Mouse (Mus musculus) kidney, postnatal 10 days (tissue): Measurements from ENCODE around the gene Lztr1.

Source experiments
- DNase-seq: peaks from one replicate; pipeline ENCODE4 v3.0.0; 2021; ENCODE audit warnings: mixed read lengths

Lztr1 gene

DNA sequence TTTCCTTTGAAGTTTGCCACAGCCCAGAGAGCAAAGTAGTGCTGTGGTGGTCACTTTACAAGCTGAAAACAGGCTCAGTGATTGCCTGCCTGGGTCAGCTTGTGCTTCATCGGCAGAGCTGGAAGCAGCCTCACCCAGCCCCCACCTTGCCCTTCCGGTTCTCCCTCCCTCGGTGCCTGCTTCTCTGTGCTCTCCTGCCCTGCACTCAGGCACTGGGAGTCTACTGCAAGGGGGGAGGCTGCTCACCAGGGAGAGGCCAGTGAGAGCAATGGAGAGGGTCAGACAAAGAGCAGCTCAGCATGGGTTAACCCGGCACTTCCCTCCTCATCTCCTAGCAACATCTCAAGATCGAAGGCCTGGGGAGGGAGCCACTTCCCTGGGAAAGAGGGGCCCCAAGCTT lies 50.3 kb downstream of the Lztr1 start:
- DNase-seq: peak; percentile 19

DNA sequence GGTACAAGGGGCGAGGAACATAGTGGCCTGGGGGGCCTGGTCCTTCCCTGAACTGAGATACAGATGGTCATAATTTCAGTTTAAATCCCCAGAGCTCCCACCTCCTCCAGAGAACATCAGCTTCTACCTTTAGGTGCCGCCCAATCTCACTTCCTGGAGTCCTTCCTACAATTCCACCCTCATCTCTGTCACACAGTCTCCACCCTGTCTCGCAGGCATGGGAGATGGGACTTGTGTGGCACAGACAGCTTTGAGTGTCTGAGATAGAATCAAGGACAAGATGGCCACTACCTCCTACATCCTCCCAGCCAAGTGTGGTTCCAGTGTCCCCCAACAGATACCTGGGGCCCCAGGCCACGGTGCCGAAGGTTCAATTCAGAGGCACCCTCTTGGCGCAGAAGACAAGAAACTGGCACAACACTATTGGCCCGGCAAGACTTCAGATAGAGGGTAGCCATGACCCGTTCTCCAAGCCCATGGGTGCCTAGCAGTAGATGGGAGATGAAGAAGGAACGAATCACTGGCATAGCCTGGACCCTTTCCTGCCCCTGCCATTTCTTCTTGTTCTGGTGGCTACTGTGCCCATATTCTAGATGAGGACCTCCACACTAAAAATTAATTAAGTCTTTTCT lies 51.0 kb downstream of the Lztr1 start:
- peak; percentile 3 for DNase-seq

DNA sequence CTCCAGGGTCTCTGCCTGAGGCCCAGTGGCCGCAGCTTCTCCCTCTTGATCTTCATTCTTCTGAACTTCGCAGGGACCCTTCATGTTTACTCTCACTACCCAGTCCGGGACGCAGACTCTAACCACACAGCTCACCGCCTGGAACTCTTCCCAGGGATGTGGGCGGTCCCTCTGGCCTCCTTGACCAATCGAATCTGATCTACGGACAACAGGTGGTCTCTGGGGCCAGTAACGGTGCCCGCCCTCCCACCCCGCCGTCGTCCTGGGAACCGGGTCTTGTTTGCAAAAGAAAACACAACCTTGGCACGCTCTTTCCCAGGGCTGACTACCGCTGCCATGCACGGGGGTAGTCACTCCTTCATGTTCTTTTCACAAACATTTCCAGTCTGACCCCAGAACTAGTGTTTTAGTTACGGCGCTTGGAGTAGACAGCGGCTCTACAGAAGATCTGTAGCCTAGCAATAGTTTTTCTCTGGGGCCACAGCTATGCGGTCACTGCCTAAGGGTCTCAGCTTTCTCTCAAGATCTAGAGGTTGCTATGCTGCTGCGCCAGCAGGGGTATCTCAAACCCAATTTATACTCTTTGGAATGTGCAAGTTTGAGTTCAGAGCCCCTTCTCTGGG lies 52.8 kb downstream of the Lztr1 start, which contains the start of gene Lrrc74b:
TSS of gene Lrrc74b (minus strand) at position 120 of the 623 bp plus-strand sequence.
- peak; percentile 75 for DNase-seq

DNA sequence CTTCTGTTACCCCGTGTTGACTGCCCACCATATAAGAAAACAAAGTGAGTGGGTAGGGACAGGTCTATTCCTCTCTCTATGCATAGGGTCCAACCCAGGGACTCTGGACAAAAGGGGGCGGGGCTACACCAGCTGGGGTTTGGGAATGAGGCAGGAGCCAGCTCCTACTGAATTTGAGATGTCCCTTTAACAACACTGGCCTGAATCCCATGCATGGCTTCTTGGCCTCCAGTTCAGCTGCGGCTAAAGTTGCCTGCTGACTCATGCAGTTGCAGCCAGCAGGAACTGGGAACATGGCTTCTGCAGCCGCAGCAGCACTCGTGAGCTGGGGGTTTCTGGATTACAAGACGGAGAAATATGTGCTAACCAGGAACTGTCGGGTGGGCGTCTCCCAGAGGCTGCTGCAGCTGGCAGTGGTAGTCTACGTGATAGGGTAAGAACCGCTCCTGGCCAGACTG lies 53.3 kb downstream of the Lztr1 start, which contains the start of gene P2rx6:
TSS of gene P2rx6 (plus strand) at position 135 of the 458 bp plus-strand sequence.
- peak; percentile 73 for DNase-seq

DNA sequence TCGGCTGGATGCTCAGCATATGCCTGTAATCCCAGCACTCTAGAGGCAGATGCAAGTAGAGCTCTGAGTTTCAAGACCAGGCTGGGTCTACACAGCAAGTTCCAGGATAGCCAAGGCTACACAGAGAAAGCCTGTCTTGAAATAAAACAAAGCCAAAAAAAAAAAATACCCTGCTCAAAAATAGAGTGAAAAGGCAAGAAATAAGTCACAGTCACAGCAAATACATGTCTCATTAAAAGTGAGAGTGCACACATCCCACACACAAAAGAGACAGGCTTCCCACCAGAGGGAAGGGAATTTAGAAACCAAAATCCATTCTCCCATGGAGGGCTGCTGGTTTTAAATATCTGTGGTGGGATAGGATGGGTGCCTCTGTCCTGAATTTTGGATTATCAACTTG lies 55.1 kb downstream of the Lztr1 start:
- DNase-seq: no peak

DNA sequence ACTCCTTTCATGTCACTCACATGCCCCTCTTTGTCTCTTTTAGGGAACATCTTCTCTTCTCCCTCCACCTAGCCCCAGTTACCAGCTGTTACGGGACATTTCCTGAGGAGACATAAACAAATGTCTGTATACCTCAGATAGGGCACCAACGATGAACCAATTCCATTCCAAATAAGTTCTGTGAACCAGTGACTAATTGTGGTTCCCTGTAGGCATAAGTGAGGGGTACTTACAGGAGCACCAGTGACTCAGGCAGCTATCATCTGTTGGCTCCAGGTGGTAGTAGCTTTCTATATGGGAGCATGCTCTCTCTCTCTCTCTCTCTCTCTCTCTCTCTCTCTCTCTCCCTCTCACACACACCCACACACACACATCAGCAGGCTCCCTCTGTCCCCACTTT lies 55.7 kb downstream of the Lztr1 start:
- DNase-seq: no peak

DNA sequence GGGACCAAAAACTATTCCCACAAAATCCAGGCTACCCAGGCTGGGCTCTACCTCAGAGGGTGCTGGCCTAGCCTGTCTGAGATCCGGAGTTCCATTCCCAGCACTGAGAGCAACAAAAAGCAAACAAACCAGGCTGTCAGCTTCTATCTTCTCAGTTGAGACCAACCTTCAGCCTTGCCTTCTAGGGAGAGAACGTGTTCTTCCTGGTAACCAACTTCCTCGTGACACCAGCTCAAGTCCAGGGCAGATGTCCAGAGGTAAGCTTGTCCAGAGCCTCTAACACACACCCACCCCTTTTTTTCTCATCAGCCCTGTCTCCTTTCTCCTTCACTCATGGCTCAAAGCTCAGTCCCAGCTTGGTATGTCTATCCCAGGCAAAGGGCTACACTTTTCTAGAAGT lies 56.3 kb downstream of the Lztr1 start:
- DNase-seq: peak; percentile 1

DNA sequence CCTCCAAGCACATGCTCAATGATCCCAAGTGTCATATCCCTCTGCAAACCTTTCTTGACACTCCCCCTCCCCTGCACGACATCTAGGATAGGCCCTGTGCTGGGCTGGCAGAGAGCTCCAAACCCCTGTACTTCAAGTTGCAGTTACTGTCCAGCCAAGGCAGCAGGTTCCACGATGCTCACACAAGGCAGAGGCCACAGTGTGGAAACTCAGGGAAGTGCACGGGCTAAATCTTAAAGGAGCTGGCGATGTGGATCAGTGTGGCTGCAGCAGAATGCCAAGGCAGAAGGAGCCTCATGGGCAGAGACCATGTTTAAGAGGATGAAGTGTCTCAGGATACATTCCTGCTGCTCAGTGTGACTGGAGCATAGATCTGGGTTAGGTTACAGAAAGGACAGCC lies 57.7 kb downstream of the Lztr1 start:
- no peak for DNase-seq
